Mouse (Mus musculus): ENCODE data around the gene Adamts20.
"Not testable (repeated sequence)": the region's sequence is repeated elsewhere in the genome, so short reads cannot be mapped to it uniquely, and the experiment has no call there.

The Adamts20 gene

GRCm38 (mm10) chr15:94465318-94465717, at the start of gene Adamts20:
Gene Adamts20, minus strand, starts transcription at chr15:94465418.
- DNase-seq (ENCODE audit: extremely low spot score, low spot score) = no peak

GRCm38 (mm10) chr15:94503451-94504215, 38.4 kb upstream of the Adamts20 start:
- no peak for DNase-seq (ENCODE audit: extremely low spot score, low spot score)

- no peak for DNase-seq (ENCODE audit: extremely low spot score, low spot score)
These were observed 34.0 kb upstream of the Adamts20 start for GRCm38 (mm10) chr15:94499260-94499659.

GRCm38 (mm10) chr15:94495936-94496335, 30.7 kb upstream of the Adamts20 start:
- DNase-seq (ENCODE audit: extremely low spot score, low spot score) = no peak

GRCm38 (mm10) chr15:94494445-94494844, 29.2 kb upstream of the Adamts20 start:
- DNase-seq (ENCODE audit: extremely low spot score, low spot score) = no peak

GRCm38 (mm10) chr15:94489433-94489832, 24.2 kb upstream of the Adamts20 start:
- no peak for DNase-seq (ENCODE audit: extremely low spot score, low spot score)

GRCm38 (mm10) chr15:94488028-94488427, 22.8 kb upstream of the Adamts20 start:
- not testable (repeated sequence) for DNase-seq (ENCODE audit: extremely low spot score, low spot score)

- DNase-seq (ENCODE audit: extremely low spot score, low spot score) = no peak
These were observed 17.3 kb upstream of the Adamts20 start for GRCm38 (mm10) chr15:94482555-94482954.

GRCm38 (mm10) chr15:94480792-94481191, 15.6 kb upstream of the Adamts20 start:
- no peak for DNase-seq (ENCODE audit: extremely low spot score, low spot score)

- DNase-seq (ENCODE audit: extremely low spot score, low spot score) = no peak
These were observed 15.0 kb upstream of the Adamts20 start for GRCm38 (mm10) chr15:94480248-94480647.

GRCm38 (mm10) chr15:94479513-94480136, 14.4 kb upstream of the Adamts20 start:
- DNase-seq (ENCODE audit: extremely low spot score, low spot score) = no peak

- no peak for DNase-seq (ENCODE audit: extremely low spot score, low spot score)
These were observed 13.5 kb upstream of the Adamts20 start for GRCm38 (mm10) chr15:94478706-94479105.

- DNase-seq (ENCODE audit: extremely low spot score, low spot score) = no peak
These were observed 12.1 kb upstream of the Adamts20 start for GRCm38 (mm10) chr15:94477287-94477686.

GRCm38 (mm10) chr15:94475975-94476374, 10.8 kb upstream of the Adamts20 start:
- DNase-seq (ENCODE audit: extremely low spot score, low spot score) = no peak

GRCm38 (mm10) chr15:94470361-94470760, 5.1 kb upstream of the Adamts20 start:
- DNase-seq (ENCODE audit: extremely low spot score, low spot score) = no peak

- no peak for DNase-seq (ENCODE audit: extremely low spot score, low spot score)
These were observed 337 bp downstream of the Adamts20 start for GRCm38 (mm10) chr15:94464881-94465280.

GRCm38 (mm10) chr15:94463251-94463650, 2.0 kb downstream of the Adamts20 start:
- no peak for DNase-seq (ENCODE audit: extremely low spot score, low spot score)

GRCm38 (mm10) chr15:94462206-94462605, 3.0 kb downstream of the Adamts20 start:
- no peak for DNase-seq (ENCODE audit: extremely low spot score, low spot score)

- no peak for DNase-seq (ENCODE audit: extremely low spot score, low spot score)
These were observed 4.1 kb downstream of the Adamts20 start for GRCm38 (mm10) chr15:94461166-94461565.

- DNase-seq (ENCODE audit: extremely low spot score, low spot score) = peak; percentile 33
These were observed 7.4 kb downstream of the Adamts20 start for GRCm38 (mm10) chr15:94457636-94458390.

- no peak for DNase-seq (ENCODE audit: extremely low spot score, low spot score)
These were observed 12.4 kb downstream of the Adamts20 start for GRCm38 (mm10) chr15:94452848-94453247.

- DNase-seq (ENCODE audit: extremely low spot score, low spot score) = no peak
These were observed 13.6 kb downstream of the Adamts20 start for GRCm38 (mm10) chr15:94451600-94451999.

Measured in neural tube, embryonic 10.5 days (tissue).